ENCODE assay signal across 7 mouse cellular contexts in genomic region chr7:73595860-73596259, GRCm38 (mm10). TPM values are rescaled to one million over a fixed set of nuclear protein-coding genes. Genes with fewer than 3 reads are reported as not detected.
A peak's percentile ranks its signal among the peaks of the same experiment; 100 is the strongest.
DNase-seq lines count a peak whose midpoint lies in the region; ATAC-seq and TF ChIP-seq lines count a peak whose summit lies in the region.

No protein-coding gene starts in this region.

- H3K4me1 ChIP-seq in embryonic facial prominence, embryonic 11.5 days (ENCODE audit: control insufficient read depth, insufficient read depth, low read length) = no peaks in the 10 kb centered on the region; the same call in 1 of the 2 replicates
- H3K4me1 ChIP-seq in heart, postnatal 0 days (ENCODE audit: control insufficient read depth, insufficient read depth) = peaks cover 29% of the 10 kb centered on the region
- H3K4me1 ChIP-seq in liver, postnatal 0 days (ENCODE audit: insufficient read depth) = peaks cover 40% of the 10 kb centered on the region

- no peak for ATAC-seq in embryonic facial prominence, embryonic 11.5 days (replicated peaks; ENCODE audit: insufficient number of reproducible peaks, low FRiP score, low TSS enrichment, low read depth)
- ATAC-seq in heart, postnatal 0 days (ENCODE audit: insufficient read depth, low read depth) = peak; percentile 31
- no peak for ATAC-seq in liver, postnatal 0 days

- 22% methylated on average over 9 of the region's 9 CpGs for WGBS in embryonic facial prominence, embryonic 11.5 days
- 9% methylated on average over 9 of the region's 9 CpGs for WGBS in heart, postnatal 0 days
- 36% methylated on average over 9 of the region's 9 CpGs for WGBS in liver, postnatal 0 days (ENCODE audit: insufficient replicate concordance)

- TF ChIP-seq CTCF in heart, postnatal 0 days (IDR thresholded peaks at IDR 0.05; ENCODE audit: low read depth) = no peak
- no peak for TF ChIP-seq CTCF in liver, postnatal 0 days (IDR thresholded peaks at IDR 0.05; ENCODE audit: low read depth)

- TF ChIP-seq EP300 in heart, postnatal 0 days (IDR thresholded peaks at IDR 0.05; ENCODE audit: low read depth) = no peak
- no peak for TF ChIP-seq EP300 in liver, postnatal 0 days (IDR thresholded peaks at IDR 0.05; ENCODE audit: low read depth)

- peak; percentile 36 for DNase-seq in thymus, postnatal 0 days (ENCODE audit: low spot score)
- DNase-seq in thymus, postnatal 36 days = no peak
- DNase-seq in embryonic facial prominence, embryonic 11.5 days (ENCODE audit: low spot score) = peak; percentile 78
- peak; percentile 67 for DNase-seq in heart, postnatal 0 days (ENCODE audit: low spot score)
- DNase-seq in liver, postnatal 0 days = no peak
- no peak for DNase-seq in ovary, postnatal 14 days (ENCODE audit: low spot score)
- no peak for DNase-seq in urinary bladder, adult 2 months (ENCODE audit: low spot score)

- peak overlapping the region; percentile 4; the same call in 1 of the 2 replicates for H3K9ac ChIP-seq in embryonic facial prominence, embryonic 11.5 days (replicated peaks; ENCODE audit: low read length)
- H3K9ac ChIP-seq in heart, postnatal 0 days (replicated peaks; ENCODE audit: low read depth, low read length) = peak overlapping the region; percentile 40; the same call in 1 of the 2 replicates
- peak overlapping the region; percentile 53; the same call in 1 of the 2 replicates for H3K9ac ChIP-seq in liver, postnatal 0 days (replicated peaks)

- no peaks in the 10 kb centered on the region for H3K27me3 ChIP-seq in embryonic facial prominence, embryonic 11.5 days (ENCODE audit: control insufficient read depth, insufficient read depth, low read length)
- no peaks in the 10 kb centered on the region for H3K27me3 ChIP-seq in heart, postnatal 0 days (ENCODE audit: control insufficient read depth, insufficient read depth, low read length)
- no peaks in the 10 kb centered on the region for H3K27me3 ChIP-seq in liver, postnatal 0 days (ENCODE audit: insufficient read depth, low read length)

- no peak overlapping the region for H3K4me3 ChIP-seq in embryonic facial prominence, embryonic 11.5 days (ENCODE audit: low read depth, low read length)
- peak overlapping the region; percentile 43 for H3K4me3 ChIP-seq in heart, postnatal 0 days (ENCODE audit: low read depth, low read length)
- H3K4me3 ChIP-seq in liver, postnatal 0 days (ENCODE audit: low read depth, low read length) = no peak overlapping the region

- no peaks in the 10 kb centered on the region for H3K36me3 ChIP-seq in embryonic facial prominence, embryonic 11.5 days (replicated peaks; ENCODE audit: control insufficient read depth, insufficient read depth, low read depth, low read length)
- no peaks in the 10 kb centered on the region for H3K36me3 ChIP-seq in heart, postnatal 0 days (replicated peaks; ENCODE audit: control insufficient read depth, insufficient read depth, low read length)
- H3K36me3 ChIP-seq in liver, postnatal 0 days (replicated peaks; ENCODE audit: insufficient read depth, low read length) = no peaks in the 10 kb centered on the region

- H3K9me3 ChIP-seq in embryonic facial prominence, embryonic 11.5 days (replicated peaks; ENCODE audit: control insufficient read depth, low read length) = no peaks in the 10 kb centered on the region
- no peaks in the 10 kb centered on the region for H3K9me3 ChIP-seq in heart, postnatal 0 days (replicated peaks; ENCODE audit: control insufficient read depth, low read length)
- H3K9me3 ChIP-seq in liver, postnatal 0 days (ENCODE audit: low read length) = no peaks in the 10 kb centered on the region

- no peak overlapping the region; the same call in 1 of the 2 replicates for H3K4me2 ChIP-seq in embryonic facial prominence, embryonic 11.5 days (ENCODE audit: low read depth, low read length)
- peak overlapping the region; percentile 68 for H3K4me2 ChIP-seq in heart, postnatal 0 days (ENCODE audit: low read depth, low read length)
- peak overlapping the region; percentile 75 for H3K4me2 ChIP-seq in liver, postnatal 0 days (ENCODE audit: low read depth, low read length)

- peak overlapping the region; percentile 89 for H3K27ac ChIP-seq in embryonic facial prominence, embryonic 11.5 days (replicated peaks; ENCODE audit: low read depth, low read length)
- H3K27ac ChIP-seq in heart, postnatal 0 days (ENCODE audit: low read depth) = peak overlapping the region; percentile 97
- H3K27ac ChIP-seq in liver, postnatal 0 days (ENCODE audit: low read depth) = peak overlapping the region; percentile 83

RNA-seq across cellular contexts. Expression of gene Chd2, which starts 54.2 kb away (rescaled TPM):
- polyA plus RNA-seq in thymus, postnatal 0 days (2015; fragmentation: Nextera tagmentation; extraction: Ambion mirVana) = 52.6 and 64.2 TPM in 2 replicates
- polyA plus RNA-seq in embryonic facial prominence, embryonic 11.5 days (2014; fragmentation: Nextera tagmentation; extraction: Ambion mirVana) = 46.6 and 47.8 TPM in 2 replicates
- 43.0 and 65.5 TPM in 2 replicates for total RNA-seq in heart, postnatal 0 days (2014; rRNA removed; ENCODE audit: low replicate concordance)
- polyA plus RNA-seq in heart, postnatal 0 days (2015; fragmentation: Nextera tagmentation; extraction: Ambion mirVana) = 31.1 and 32.2 TPM in 2 replicates
- polyA plus RNA-seq in liver, postnatal 0 days (2015; fragmentation: Nextera tagmentation; extraction: Ambion mirVana) = 14.1 and 17.2 TPM in 2 replicates
- 25.6 and 27.3 TPM in 2 replicates for polyA plus RNA-seq in urinary bladder, adult 2 months (2012; rRNA removed)

Comparison
In these comparisons a context has a peak if more than half of its experiments do, and no peak if none do; other contexts are left out.
1. DNase-seq: peak in thymus, postnatal 0 days (single experiment), embryonic facial prominence, embryonic 11.5 days (single experiment) and heart, postnatal 0 days (single experiment); none in thymus, postnatal 36 days (0 of 2), liver, postnatal 0 days (single experiment), ovary, postnatal 14 days (single experiment) and urinary bladder, adult 2 months (single experiment).
2. Peak in every context shown above with its lines, with median percentiles within 50 percentile points of each other: H3K27ac ChIP-seq and H3K9ac ChIP-seq.